Mouse (Mus musculus) CH12.LX (cell line): ENCODE measurements at regions not wholly inside any gene's neighbourhood (a gene's known extent, or its start where the extent isn't known, plus 50 kb on each side); places are given as distances from the start of the nearest gene placed in this dataset.

Experiments used
- DNase-seq: peaks from one replicate; pipeline ENCODE4 v3.0.0-alpha.2; 2013; ENCODE audit errors: extremely low read depth
- H3K27ac ChIP-seq: 2 replicates; pipeline ENCODE4 v1.5.1; 2012; ENCODE audit warnings: low read depth, mild to moderate bottlenecking, control low read depth, moderate library complexity; ENCODE audit not compliant: insufficient read depth
- H3K27me3 ChIP-seq: replicated peaks from 2 replicates; pipeline ENCODE3; 2012; ENCODE audit warnings: inconsistent platforms
- H3K36me3 ChIP-seq, 2 experiments: replicated peaks in 1 of 2; 2 replicates each; pipeline versions ENCODE3 to v1.6.1; 2012; ENCODE audit warnings: inconsistent platforms in 1 of 2, low read length in 1 of 2, mild to moderate bottlenecking in 1 of 2, mixed read lengths in 1 of 2, moderate library complexity in 1 of 2; ENCODE audit not compliant: control insufficient read depth in 1 of 2, insufficient read depth in 1 of 2
- H3K4me1 ChIP-seq, 2 experiments: 2 replicates each; pipeline ENCODE4 v1.6.1; 2012; ENCODE audit warnings: inconsistent platforms in 1 of 2, moderate library complexity in 1 of 2; ENCODE audit not compliant: insufficient read depth in 2 of 2, control insufficient read depth in 1 of 2
- H3K4me2 ChIP-seq: 2 replicates; pipeline ENCODE4 v1.6.1; 2012; ENCODE audit warnings: low read depth, mild to moderate bottlenecking, control low read depth; ENCODE audit not compliant: poor library complexity, insufficient read depth, severe bottlenecking
- H3K4me3 ChIP-seq, 3 experiments: fragments of 150-350 bp in 1 of 3; sonication (generic) in 1 of 3; replicated peaks in 1 of 3; 2 replicates each; pipeline versions ENCODE3 to v1.5.1; 2011 to 2012; ENCODE audit warnings: low read depth in 2 of 3, low read length in 2 of 3, mild to moderate bottlenecking in 2 of 3, moderate library complexity in 2 of 3, control low read depth in 1 of 3, improper control_type of control experiment in 1 of 3, inconsistent platforms in 1 of 3, mixed read lengths in 1 of 3; ENCODE audit not compliant: poor library complexity in 1 of 3
- H3K79me2 ChIP-seq: replicated peaks from 2 replicates; pipeline ENCODE4 v1.6.1; 2012; ENCODE audit warnings: mild to moderate bottlenecking, moderate library complexity; ENCODE audit not compliant: control insufficient read depth, poor library complexity, insufficient read depth, severe bottlenecking; ENCODE audit errors: extremely low read depth
- H3K9ac ChIP-seq: 2 replicates; pipeline ENCODE4 v1.6.1; 2012; ENCODE audit warnings: low read depth, mild to moderate bottlenecking, control low read depth, moderate library complexity; ENCODE audit not compliant: insufficient read depth
- H3K9me3 ChIP-seq: replicated peaks from 2 replicates; pipeline ENCODE3; 2012; ENCODE audit warnings: low read length, inconsistent platforms, mixed read lengths
- BHLHE40 ChIP-seq: IDR thresholded peaks from 2 replicates; pipeline ENCODE4 v1.6.1; 2011; ENCODE audit warnings: mild to moderate bottlenecking, low read depth, low read length, improper control_type of control experiment
- CHD1 ChIP-seq: IDR thresholded peaks from 2 replicates; pipeline ENCODE4 v1.6.1; 2012; ENCODE audit warnings: low read depth, low read length, improper control_type of control experiment, inconsistent platforms
- CHD2 ChIP-seq: IDR thresholded peaks from 2 replicates; pipeline ENCODE4 v1.6.1; 2011; ENCODE audit warnings: low read length, improper control_type of control experiment
- ELF1 ChIP-seq: IDR thresholded peaks from 2 replicates; pipeline ENCODE4 v1.6.1; 2014; ENCODE audit warnings: low read depth, mild to moderate bottlenecking, inconsistent platforms, low read length, improper control_type of control experiment
- GABPA ChIP-seq: IDR thresholded peaks from 2 replicates; pipeline ENCODE4 v1.6.1; 2012; ENCODE audit warnings: low read depth, low read length, improper control_type of control experiment, inconsistent platforms; ENCODE audit not compliant: insufficient replicate concordance
- JUND ChIP-seq: conservative IDR thresholded peaks from 2 replicates; pipeline ENCODE4 v1.6.1; 2011; ENCODE audit warnings: low read depth, low read length, improper control_type of control experiment
- MAFK ChIP-seq: IDR thresholded peaks from 2 replicates; pipeline ENCODE4 v1.6.1; 2011; ENCODE audit warnings: low read length, improper control_type of control experiment; ENCODE audit not compliant: insufficient replicate concordance
- MAZ ChIP-seq: IDR thresholded peaks from 2 replicates; pipeline ENCODE4 v1.6.1; 2012; ENCODE audit warnings: low read depth, mild to moderate bottlenecking, inconsistent platforms, low read length, improper control_type of control experiment, moderate library complexity
- MEF2A ChIP-seq: IDR thresholded peaks from 2 replicates; pipeline ENCODE4 v1.6.1; 2014; ENCODE audit warnings: low read depth, mild to moderate bottlenecking, inconsistent platforms, low read length, improper control_type of control experiment, borderline replicate concordance
- NELFE ChIP-seq: IDR thresholded peaks from 2 replicates; pipeline ENCODE4 v1.6.1; 2011; ENCODE audit warnings: low read depth, low read length, improper control_type of control experiment
- POLR2AphosphoS2 ChIP-seq: IDR thresholded peaks from 2 replicates; pipeline ENCODE4 v1.6.1; 2011; ENCODE audit warnings: low read depth, low read length, improper control_type of control experiment
- RAD21 ChIP-seq: IDR thresholded peaks from 2 replicates; pipeline ENCODE4 v1.6.1; 2011; ENCODE audit warnings: low read depth, mild to moderate bottlenecking, low read length, improper control_type of control experiment, moderate library complexity
- TBP ChIP-seq: conservative IDR thresholded peaks from 2 replicates; pipeline ENCODE4 v1.6.1; 2011; ENCODE audit warnings: low read depth, low read length, improper control_type of control experiment
- TCF12 ChIP-seq: IDR thresholded peaks from 2 replicates; pipeline ENCODE4 v1.6.1; 2014; ENCODE audit warnings: low read depth, mild to moderate bottlenecking, inconsistent platforms, low read length, improper control_type of control experiment
- UBTF ChIP-seq: IDR thresholded peaks from 2 replicates; pipeline ENCODE4 v1.6.1; 2012; ENCODE audit warnings: low read depth, mild to moderate bottlenecking, inconsistent platforms, low read length, improper control_type of control experiment, moderate library complexity
- USF1 ChIP-seq: IDR thresholded peaks from 2 replicates; pipeline ENCODE4 v1.6.1; 2014; ENCODE audit warnings: low read depth, mild to moderate bottlenecking, inconsistent platforms, low read length, improper control_type of control experiment
- ZC3H11A ChIP-seq: IDR thresholded peaks from 2 replicates; pipeline ENCODE4 v1.6.1; 2012; ENCODE audit warnings: low read depth, mild to moderate bottlenecking, inconsistent platforms, low read length, improper control_type of control experiment
- ZKSCAN1 ChIP-seq: IDR thresholded peaks from 2 replicates; pipeline ENCODE4 v1.6.1; 2012; ENCODE audit warnings: low read depth, inconsistent platforms, low read length, improper control_type of control experiment, borderline replicate concordance
- ZMIZ1 ChIP-seq: IDR thresholded peaks from 2 replicates; pipeline ENCODE4 v1.6.1; 2012; ENCODE audit warnings: low read depth, mild to moderate bottlenecking, inconsistent platforms, low read length, improper control_type of control experiment
- ZNF384 ChIP-seq: IDR thresholded peaks from 2 replicates; pipeline ENCODE4 v1.6.1; 2012; ENCODE audit warnings: low read depth, low read length, improper control_type of control experiment, inconsistent platforms
- dilution Hi-C: fragments of 300-500 bp; cut with MboI; formaldehyde crosslinking; loops from 2 replicates; pipeline ENCODE4 v1.14.3; 2020; ENCODE audit warnings: low sequenced_read_pairs; ENCODE audit not compliant: extremely low pct_unique_long_range_greater_than_20kb, extremely low pct_ligation_motif_present
- in situ Hi-C: fragments of 300-500 bp; cut with MboI; formaldehyde crosslinking; loops from 3 replicates; pipeline ENCODE4 v1.14.3; 2019; ENCODE audit warnings: low sequenced_read_pairs, low pct_ligation_motif_present, low pct_unique_long_range_greater_than_20kb, mixed read lengths

- DNase-seq = no peak
- in situ Hi-C loops (no loop called here), dilution Hi-C loops (no loop called here)
- H3K4me3 ChIP-seq = no peak overlapping the region
- no peak overlapping the region for H3K27ac ChIP-seq
- TF ChIP-seq ZC3H11A = no peak
- peaks cover 73% of the 10 kb centered on the region for H3K9me3 ChIP-seq
- H3K36me3 ChIP-seq = no peaks in the 10 kb centered on the region
- no peak overlapping the region for H3K9ac ChIP-seq
- no peaks in the 10 kb centered on the region for H3K4me1 ChIP-seq
- no peaks in the 10 kb centered on the region for H3K27me3 ChIP-seq
- H3K79me2 ChIP-seq = no peaks in the 10 kb centered on the region
- H3K4me2 ChIP-seq = no peak overlapping the region
These were observed 53.0 kb downstream of the Gm12689 start for GRCm38 (mm10) chr4:99348674-99349073.

- no peaks in the 10 kb centered on the region for H3K79me2 ChIP-seq
- DNase-seq = no peak
- dilution Hi-C loops = no loop called here
- H3K4me2 ChIP-seq = no peak overlapping the region
- no peak overlapping the region for H3K4me3 ChIP-seq
- peaks cover 55% of the 10 kb centered on the region for H3K9me3 ChIP-seq
- in situ Hi-C loops = no loop called here
- no peak for TF ChIP-seq ZKSCAN1
- TF ChIP-seq ZMIZ1 = no peak
- TF ChIP-seq TCF12 = no peak
- TF ChIP-seq TBP = no peak
- no peaks in the 10 kb centered on the region for H3K27me3 ChIP-seq
- no peaks in the 10 kb centered on the region for H3K36me3 ChIP-seq
- no peaks in the 10 kb centered on the region for H3K4me1 ChIP-seq
- no peak overlapping the region for H3K27ac ChIP-seq
- H3K9ac ChIP-seq = no peak overlapping the region
These were observed 57.5 kb downstream of the Gm12689 start for GRCm38 (mm10) chr4:99353122-99353774.

- Histone ChIP-seq H3K27ac (no peak overlapping the region), H3K79me2 (no peaks in the 10 kb centered on the region), H3K27me3 (no peaks in the 10 kb centered on the region), H3K9me3 (peaks cover 56% of the 10 kb centered on the region), H3K9ac (no peak overlapping the region), H3K4me1 (no peaks in the 10 kb centered on the region), H3K4me2 (no peak overlapping the region), H3K4me3 (no peak overlapping the region), H3K36me3 (no peaks in the 10 kb centered on the region)
- dilution Hi-C loops (no loop called here), in situ Hi-C loops (no loop called here)
- DNase-seq = no peak
- TF ChIP-seq ELF1 (no peak), UBTF (no peak), MEF2A (no peak), TCF12 (no peak), CHD2 (no peak), NELFE (no peak), GABPA (no peak), POLR2AphosphoS2 (no peak), JUND (no peak), RAD21 (no peak), ZNF384 (no peak), BHLHE40 (no peak), MAFK (no peak), USF1 (no peak), MAZ (no peak), CHD1 (no peak)
These were observed 58.5 kb downstream of the Gm12689 start for GRCm38 (mm10) chr4:99354241-99354640.
